Mouse (Mus musculus) adrenal gland, adult 18-20 months (tissue): Measurements from ENCODE around the gene Bcas2. TPM values are rescaled to one million over a fixed set of nuclear protein-coding genes. Genes with fewer than 3 reads are reported as not detected.
"Not testable (repeated sequence)": the region's sequence is repeated elsewhere in the genome, so short reads cannot be mapped to it uniquely, and the experiment has no call there.

Source experiments
- DNase-seq, 2 experiments: peaks; one replicate each; pipeline ENCODE4 v3.0.0; 2021 to 2022; ENCODE audit warnings: low spot score in 2 of 2
- long read RNA-seq, 2 experiments: library from polyadenylated mRNA; stranded (forward); transcript quantifications; one replicate each; pipeline ENCODE4 v2.0.0; 2021
- total RNA-seq, 2 experiments: library from RNA; stranded (reverse); gene quantifications; 1 replicate in 1 of 2; 2 replicates in 1 of 2; pipeline ENCODE4 v1.2.3; 2021

Bcas2 gene
- total RNA-seq = 10 to 100 TPM; 48.2 to 58.8 TPM
- long read RNA-seq, experiment 1, transcript Bcas2-201 (7 exons, 1,467 nt) = major isoform, 31 of 33 reads
- long read RNA-seq, experiment 1, partial matches to known transcripts = 0 of 33 reads
- long read RNA-seq, experiment 1, other reads (novel, unspliced or antisense) = 0 of 33 reads
- long read RNA-seq, experiment 2, transcript Bcas2-201 (7 exons, 1,467 nt) = major isoform, 94 of 103 reads
- long read RNA-seq, experiment 2, partial matches to known transcripts = 0 of 103 reads
- long read RNA-seq, experiment 2, other reads (novel, unspliced or antisense) = 3 of 103 reads

GRCm38 (mm10) chr3:103171505-103172267 lies at the start of gene Bcas2:
Gene Bcas2, plus strand, starts transcription at chr3:103171655.
- DNase-seq = peak; percentile 99

- no peak for DNase-seq
Measured at GRCm38 (mm10) chr3:103123636-103124035, 47.8 kb upstream of the Bcas2 start.

- DNase-seq = no peak
Measured at GRCm38 (mm10) chr3:103126138-103126537, 45.3 kb upstream of the Bcas2 start.

- DNase-seq = no peak
Measured at GRCm38 (mm10) chr3:103127177-103127576, 44.3 kb upstream of the Bcas2 start.

GRCm38 (mm10) chr3:103127721-103128120 lies 43.7 kb upstream of the Bcas2 start:
- no peak for DNase-seq

GRCm38 (mm10) chr3:103128251-103128650 lies 43.2 kb upstream of the Bcas2 start:
- DNase-seq = no peak

- no peak for DNase-seq
Measured at GRCm38 (mm10) chr3:103129367-103130159, 41.9 kb upstream of the Bcas2 start.

GRCm38 (mm10) chr3:103130236-103130751 lies 41.2 kb upstream of the Bcas2 start:
- no peak for DNase-seq

GRCm38 (mm10) chr3:103133098-103133497 lies 38.4 kb upstream of the Bcas2 start:
- no peak for DNase-seq

- DNase-seq = no peak
Measured at GRCm38 (mm10) chr3:103136414-103137077, 34.9 kb upstream of the Bcas2 start.

- no peak for DNase-seq
Measured at GRCm38 (mm10) chr3:103139047-103139446, 32.4 kb upstream of the Bcas2 start.

GRCm38 (mm10) chr3:103140095-103140838 lies 31.2 kb upstream of the Bcas2 start:
- not testable (repeated sequence) for DNase-seq

GRCm38 (mm10) chr3:103141287-103141686 lies 30.2 kb upstream of the Bcas2 start:
- no peak for DNase-seq

- no peak for DNase-seq
Measured at GRCm38 (mm10) chr3:103142366-103142765, 29.1 kb upstream of the Bcas2 start.

- DNase-seq = no peak
Measured at GRCm38 (mm10) chr3:103145336-103145735, 26.1 kb upstream of the Bcas2 start.

- DNase-seq = no peak
Measured at GRCm38 (mm10) chr3:103145791-103146190, 25.7 kb upstream of the Bcas2 start.

- no peak for DNase-seq
Measured at GRCm38 (mm10) chr3:103146330-103147166, 24.9 kb upstream of the Bcas2 start.

GRCm38 (mm10) chr3:103147775-103148174 lies 23.7 kb upstream of the Bcas2 start:
- DNase-seq = no peak

GRCm38 (mm10) chr3:103148941-103149340 lies 22.5 kb upstream of the Bcas2 start:
- DNase-seq = no peak
